Mouse (Mus musculus): ENCODE measurements at regions not wholly inside any gene's neighbourhood (a gene's known extent, or its start where the extent isn't known, plus 50 kb on each side); places are given as distances from the start of the nearest gene placed in this dataset.

GRCm38 (mm10) chr14:114398861-114399557 lies 693.0 kb upstream of the Gpc5 start:
- DNase-seq (ENCODE audit: low spot score in 2 of 2): no peak

GRCm38 (mm10) chr14:114418851-114419250 lies 673.2 kb upstream of the Gpc5 start:
- DNase-seq (ENCODE audit: low spot score in 2 of 2): no peak

GRCm38 (mm10) chr14:114425475-114425874 lies 666.5 kb upstream of the Gpc5 start:
- no peak for DNase-seq (ENCODE audit: low spot score in 2 of 2)

All from right cerebral cortex, postnatal 36 days (tissue).